Comparison of ENCODE assay signal across 15 mouse cellular contexts in the genomic region with DNA sequence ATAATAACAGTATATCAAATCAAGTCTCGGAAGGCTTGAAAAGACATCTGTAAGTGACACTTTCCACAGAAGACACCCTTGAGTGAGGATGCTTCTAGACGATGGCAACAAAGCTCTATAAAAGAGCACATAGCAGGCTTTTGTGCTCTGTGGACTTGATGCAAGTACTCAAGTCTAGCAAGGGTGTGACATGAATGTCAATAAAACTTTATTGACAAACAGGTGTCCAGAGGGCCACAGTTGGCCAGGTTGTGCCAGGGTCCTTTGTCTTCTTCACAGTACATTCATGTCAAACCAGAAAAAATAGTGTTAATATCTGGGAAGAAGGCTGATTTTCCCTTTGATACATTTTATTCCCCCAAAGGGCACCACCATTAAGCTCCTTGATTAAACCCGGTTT.
DNase-seq lines count a peak whose midpoint lies in the region; ATAC-seq and TF ChIP-seq lines count a peak whose summit lies in the region.
"Had no signal": no experiment of that assay in that cellular context is flagged by ENCODE, and none has a peak within 500 bp of the region (broad histone marks: within the 10 kb centered on the region; RNA-seq: fewer than 3 reads in every experiment).

No protein-coding gene starts in this region.

- peaks cover 6% of the 10 kb centered on the region for H3K4me1 ChIP-seq in forebrain, embryonic 12.5 days
- 0 out of 2 replicates have a peak, but pooled peaks cover 3% of the 10 kb centered on the region for H3K4me1 ChIP-seq in forebrain, postnatal 0 days (ENCODE audit: insufficient read depth)
- peaks cover 3% of the 10 kb centered on the region; the same call in 1 of the 2 replicates for H3K4me1 ChIP-seq in hindbrain, embryonic 13.5 days (replicated peaks)
- no peaks in the 10 kb centered on the region for H3K4me1 ChIP-seq in hindbrain, embryonic 16.5 days (ENCODE audit: control insufficient read depth, insufficient read depth, low read depth, low read length)
- peaks cover 50% of the 10 kb centered on the region for H3K4me1 ChIP-seq in liver, adult 2 months (ENCODE audit: control insufficient read depth, insufficient read depth, low read length)
- H3K4me1 ChIP-seq in liver, embryonic 11.5 days (replicated peaks; ENCODE audit: control insufficient read depth, insufficient read depth, low read length), result peaks cover 10% of the 10 kb centered on the region
- no peaks in the 10 kb centered on the region; the same call in 1 of the 2 replicates for H3K4me1 ChIP-seq in cortical plate, adult 2 months (ENCODE audit: control insufficient read depth, insufficient read depth, low read length)

- H3K36me3 ChIP-seq in forebrain, embryonic 12.5 days (replicated peaks), result 0 out of 2 replicates have a peak, but pooled peaks cover 5% of the 10 kb centered on the region
- H3K36me3 ChIP-seq in forebrain, postnatal 0 days (ENCODE audit: insufficient read depth), result no peaks in the 10 kb centered on the region; the same call in 1 of the 2 replicates
- H3K36me3 ChIP-seq in hindbrain, embryonic 13.5 days, result peaks cover 13% of the 10 kb centered on the region
- 0 out of 2 replicates have a peak, but pooled peaks cover 4% of the 10 kb centered on the region for H3K36me3 ChIP-seq in hindbrain, embryonic 16.5 days (ENCODE audit: control insufficient read depth, insufficient read depth, low read length)
- H3K36me3 ChIP-seq in liver, adult 2 months (ENCODE audit: control insufficient read depth, insufficient read depth, low read length), result peaks cover 89% of the 10 kb centered on the region
- no peaks in the 10 kb centered on the region for H3K36me3 ChIP-seq in liver, embryonic 11.5 days (ENCODE audit: control insufficient read depth, insufficient read depth, low read length)

- H3K27me3 ChIP-seq in forebrain, embryonic 12.5 days, result no peaks in the 10 kb centered on the region
- H3K27me3 ChIP-seq in forebrain, postnatal 0 days (ENCODE audit: insufficient read depth, low read length), result no peaks in the 10 kb centered on the region
- H3K27me3 ChIP-seq in hindbrain, embryonic 13.5 days, result no peaks in the 10 kb centered on the region
- H3K27me3 ChIP-seq in hindbrain, embryonic 16.5 days (replicated peaks; ENCODE audit: control insufficient read depth, insufficient read depth, low read length), result no peaks in the 10 kb centered on the region
- no peaks in the 10 kb centered on the region for H3K27me3 ChIP-seq in liver, adult 2 months (ENCODE audit: control insufficient read depth, insufficient read depth, low read length)
- H3K27me3 ChIP-seq in liver, embryonic 11.5 days (replicated peaks; ENCODE audit: control insufficient read depth, insufficient read depth, low read length), result no peaks in the 10 kb centered on the region
- H3K27me3 ChIP-seq: liver, embryonic 13.5 days; Patski had no signal

- 72% methylated on average over 3 of the region's 3 CpGs for whole genome bisulfite sequencing in forebrain, embryonic 12.5 days
- WGBS in forebrain, postnatal 0 days, result 76% methylated on average over 3 of the region's 3 CpGs
- 72% methylated on average over 3 of the region's 3 CpGs for WGBS in hindbrain, embryonic 13.5 days
- WGBS in hindbrain, embryonic 16.5 days, result 82% methylated on average over 3 of the region's 3 CpGs
- WGBS in liver, adult 2 months, result 69% methylated on average over 3 of the region's 3 CpGs
- WGBS in liver, embryonic 11.5 days, result 88% methylated on average over 3 of the region's 3 CpGs

- no peaks in the 10 kb centered on the region for H3K9me3 ChIP-seq in forebrain, embryonic 12.5 days
- no peaks in the 10 kb centered on the region for H3K9me3 ChIP-seq in forebrain, postnatal 0 days (ENCODE audit: low read length)
- H3K9me3 ChIP-seq in hindbrain, embryonic 13.5 days, result no peaks in the 10 kb centered on the region
- no peaks in the 10 kb centered on the region for H3K9me3 ChIP-seq in hindbrain, embryonic 16.5 days (ENCODE audit: control insufficient read depth, low read length)
- H3K9me3 ChIP-seq in liver, embryonic 11.5 days (ENCODE audit: control insufficient read depth, low read length), result no peaks in the 10 kb centered on the region
- H3K9me3 ChIP-seq: liver, embryonic 13.5 days had no signal

- no peak overlapping the region for H3K4me3 ChIP-seq in forebrain, embryonic 12.5 days (replicated peaks)
- H3K4me3 ChIP-seq in forebrain, postnatal 0 days (ENCODE audit: low read depth, low read length), result no peak overlapping the region
- no peak overlapping the region for H3K4me3 ChIP-seq in hindbrain, embryonic 13.5 days
- H3K4me3 ChIP-seq in hindbrain, embryonic 16.5 days (ENCODE audit: low read length), result no peak overlapping the region
- H3K4me3 ChIP-seq in liver, adult 2 months (ENCODE audit: insufficient read depth, low read depth, low read length), result no peak overlapping the region
- no peak overlapping the region for H3K4me3 ChIP-seq in liver, embryonic 11.5 days (ENCODE audit: low read depth, low read length)
- H3K4me3 ChIP-seq in cortical plate, adult 2 months (ENCODE audit: insufficient read depth, low read length), result no peak overlapping the region
- H3K4me3 ChIP-seq: erythroblast, embryonic 14.5 days; liver, embryonic 13.5 days had no signal

- no peak overlapping the region for H3K4me2 ChIP-seq in forebrain, embryonic 12.5 days
- no peak overlapping the region for H3K4me2 ChIP-seq in forebrain, postnatal 0 days (ENCODE audit: low read depth)
- no peak overlapping the region for H3K4me2 ChIP-seq in hindbrain, embryonic 13.5 days
- H3K4me2 ChIP-seq in hindbrain, embryonic 16.5 days (ENCODE audit: low read length), result no peak overlapping the region
- H3K4me2 ChIP-seq in liver, embryonic 11.5 days, result no peak overlapping the region
- H3K4me2 ChIP-seq: liver, embryonic 13.5 days had no signal

- H3K9ac ChIP-seq in forebrain, embryonic 12.5 days, result no peak overlapping the region
- no peak overlapping the region for H3K9ac ChIP-seq in forebrain, postnatal 0 days
- H3K9ac ChIP-seq in hindbrain, embryonic 13.5 days, result no peak overlapping the region
- no peak overlapping the region for H3K9ac ChIP-seq in hindbrain, embryonic 16.5 days (ENCODE audit: low read depth, low read length)
- H3K9ac ChIP-seq in liver, adult 2 months (ENCODE audit: low read depth, low read length), result no peak overlapping the region
- no peak overlapping the region for H3K9ac ChIP-seq in liver, embryonic 11.5 days (ENCODE audit: low read depth, low read length)
- H3K9ac ChIP-seq: liver, embryonic 13.5 days had no signal

- peaks cover 32% of the 10 kb centered on the region for H3K79me2 ChIP-seq in liver, adult 2 months (ENCODE audit: control insufficient read depth, insufficient read depth, low read length)

- no peak for ATAC-seq in forebrain, embryonic 12.5 days (ENCODE audit: low FRiP score)
- ATAC-seq in forebrain, postnatal 0 days, result no peak
- no peak for ATAC-seq in hindbrain, embryonic 13.5 days (ENCODE audit: low FRiP score)
- ATAC-seq in hindbrain, embryonic 16.5 days, result no peak
- ATAC-seq in liver, embryonic 11.5 days (replicated peaks; ENCODE audit: low FRiP score), result no peak
- ATAC-seq: inflammation-experienced regulatory T-cells, adult 6 months; Patski had no signal

- DNase-seq in forebrain, postnatal 0 days, result no peak
- peak; percentile 55 for DNase-seq in liver, adult 2 months (ENCODE audit: extremely low read depth, low read depth, low spot score)
- no peak for DNase-seq in liver, embryonic 11.5 days (ENCODE audit: low spot score)
- no peak for DNase-seq in right cerebral cortex, postnatal 14 days
- DNase-seq: cerebellum, adult 11 months; liver, embryonic 13.5 days; thymus, postnatal 4 days had no signal

- TF ChIP-seq CTCF in forebrain, postnatal 0 days (IDR thresholded peaks at IDR 0.05; ENCODE audit: low read depth), result no peak
- TF ChIP-seq CTCF in liver, adult 2 months (IDR thresholded peaks at IDR 0.05; ENCODE audit: low read depth, low read length), result no peak
- no peak for TF ChIP-seq CTCF in cortical plate, adult 2 months (IDR thresholded peaks at IDR 0.05; ENCODE audit: extremely low read depth, insufficient read depth, low read length)

- H3K27ac ChIP-seq in forebrain, embryonic 12.5 days, result 0 out of 2 replicates have a peak overlapping the region, but pooled peaks have one; percentile 8
- no peak overlapping the region for H3K27ac ChIP-seq in forebrain, postnatal 0 days (ENCODE audit: low read depth, low read length)
- H3K27ac ChIP-seq in hindbrain, embryonic 13.5 days, result 0 out of 2 replicates have a peak overlapping the region, but pooled peaks have one; percentile 19
- H3K27ac ChIP-seq in hindbrain, embryonic 16.5 days (ENCODE audit: low read depth, low read length), result no peak overlapping the region
- H3K27ac ChIP-seq in liver, adult 2 months (replicated peaks; ENCODE audit: insufficient read depth, low read depth, low read length), result peak overlapping the region; percentile 89
- no peak overlapping the region for H3K27ac ChIP-seq in liver, embryonic 11.5 days (ENCODE audit: low read depth, low read length)
- peak overlapping the region; percentile 77 for H3K27ac ChIP-seq in cortical plate, adult 2 months (ENCODE audit: insufficient read depth, low read length)
- H3K27ac ChIP-seq: liver, embryonic 13.5 days; stomach, postnatal 0 days had no signal

- TF ChIP-seq POLR2A in liver, adult 2 months (IDR thresholded peaks at IDR 0.05; ENCODE audit: extremely low read depth, insufficient read depth, low read length), result no peak
- no peak for TF ChIP-seq POLR2A in cortical plate, adult 2 months (IDR thresholded peaks at IDR 0.05; ENCODE audit: extremely low read depth, insufficient read depth, low read length)

Comparison
In these comparisons a context has a peak if more than half of its experiments do, and no peak if none do; other contexts are left out.
1. H3K27ac ChIP-seq: peak in forebrain, embryonic 12.5 days (single experiment), hindbrain, embryonic 13.5 days (single experiment), liver, adult 2 months (single experiment) and cortical plate, adult 2 months (single experiment); none in forebrain, postnatal 0 days (single experiment), hindbrain, embryonic 16.5 days (single experiment) and liver, embryonic 11.5 days (single experiment).